Mouse (Mus musculus): ENCODE results near the gene Svopl.

Svopl gene

DNA sequence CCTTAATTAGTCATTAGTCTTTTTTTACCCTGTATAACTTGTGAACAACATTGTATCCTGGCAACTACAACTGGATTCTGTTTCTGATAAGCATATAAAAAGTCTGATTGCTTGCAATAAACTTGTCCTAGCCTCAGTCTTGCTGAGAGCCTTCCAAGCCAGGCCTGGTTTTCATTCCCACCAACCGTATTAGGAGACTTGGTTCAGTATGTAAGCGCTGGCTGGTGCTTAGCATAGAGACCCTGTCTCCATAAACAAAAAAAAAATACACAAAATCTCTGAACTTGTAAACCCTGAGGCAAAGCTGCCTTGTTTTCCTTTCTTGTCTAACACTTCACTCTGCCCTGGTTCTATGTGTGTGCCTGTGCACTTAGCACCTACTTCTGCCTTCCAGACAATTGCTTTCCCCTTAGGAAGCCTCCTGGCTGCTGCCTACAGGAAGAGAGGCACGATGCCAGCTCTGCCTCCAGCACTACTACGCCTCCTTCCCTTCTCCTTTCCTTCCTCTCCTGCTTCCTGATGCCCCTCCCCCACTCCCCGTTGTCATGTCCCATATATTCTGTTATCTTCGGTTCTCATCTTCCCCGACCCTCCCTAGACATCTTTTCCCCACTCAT, 14.8 kb downstream of the Svopl start:
- no peak for DNase-seq (ENCODE audit: low spot score in 2 of 2)

DNA sequence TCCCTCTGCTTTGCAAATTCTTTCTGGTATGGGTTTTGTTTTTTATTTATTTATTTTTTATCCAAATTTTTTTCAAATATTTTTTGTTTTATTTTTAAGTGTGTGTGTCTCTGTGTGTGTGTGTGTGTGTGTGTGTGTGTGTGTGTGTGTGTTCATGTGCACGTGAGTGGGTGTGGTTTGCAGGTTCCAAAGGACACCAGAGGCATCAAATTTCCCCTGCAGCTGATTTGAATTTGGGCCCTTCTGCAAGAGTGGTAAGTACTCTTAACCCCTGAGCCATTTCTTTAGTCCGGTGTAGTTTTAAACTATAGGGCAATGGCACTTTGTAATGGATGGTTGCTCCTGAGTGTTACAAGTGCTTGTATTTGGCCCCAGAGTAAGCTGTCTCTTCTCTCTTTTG, 18.6 kb downstream of the Svopl start:
- DNase-seq (ENCODE audit: low spot score in 2 of 2): no peak

DNA sequence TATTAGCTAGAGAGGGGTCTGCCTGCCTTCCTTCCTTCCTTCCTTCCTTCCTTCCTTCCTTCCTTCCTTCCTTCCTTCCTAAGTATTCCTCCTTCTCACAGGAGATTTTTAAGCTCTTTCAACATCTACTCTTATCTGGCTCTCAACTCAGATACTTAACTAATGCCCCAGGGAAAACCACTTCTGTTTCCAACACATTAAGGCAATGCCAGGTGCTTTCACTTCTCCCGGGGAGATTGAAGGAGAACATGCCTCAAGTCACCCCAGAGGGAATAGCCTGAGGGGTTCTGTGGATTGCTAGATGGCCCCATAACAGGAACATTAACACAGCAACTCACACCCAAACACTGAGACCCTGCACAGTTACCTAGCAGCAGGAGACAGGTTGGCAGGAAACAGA, 19.0 kb downstream of the Svopl start:
- no peak for DNase-seq (ENCODE audit: low spot score in 2 of 2)

DNA sequence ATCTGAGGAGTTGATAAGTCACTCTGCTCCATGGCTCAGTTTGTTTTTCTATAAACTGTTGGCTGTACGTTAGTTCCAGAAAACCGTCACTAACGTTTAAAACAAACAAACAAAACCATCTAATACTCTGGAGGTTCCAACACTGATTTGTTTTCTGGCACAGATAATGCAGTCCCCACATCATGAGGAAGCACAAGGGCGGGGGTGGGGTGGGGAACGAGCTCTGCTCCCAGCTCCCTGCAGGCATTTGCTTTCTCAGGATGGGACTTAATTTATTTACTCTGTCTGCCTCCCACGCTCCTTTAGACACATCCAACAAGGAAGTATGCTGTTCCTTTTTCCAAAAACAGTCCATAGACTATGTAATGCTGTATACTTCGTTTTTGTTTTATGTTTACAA, 23.5 kb downstream of the Svopl start:
- no peak for DNase-seq (ENCODE audit: low spot score in 2 of 2)

DNA sequence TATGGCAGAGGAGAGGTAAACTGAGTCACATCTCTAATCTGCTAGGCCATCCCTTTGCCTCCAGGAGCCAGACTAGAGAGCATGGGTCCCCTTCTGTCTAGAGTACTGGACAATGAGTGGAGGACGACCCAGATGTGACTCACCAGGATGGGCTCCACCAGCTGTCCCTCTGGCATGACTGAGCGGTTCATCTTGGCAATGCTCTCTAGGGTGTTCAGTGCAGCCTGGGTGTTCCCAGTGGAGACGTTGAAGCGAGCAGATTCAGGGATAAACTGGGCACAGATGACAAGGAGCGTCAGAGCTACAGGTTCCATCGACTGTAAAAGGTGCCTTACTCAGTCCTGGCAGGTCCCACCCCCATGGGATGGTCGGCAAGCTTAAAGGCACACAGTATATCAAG, 25.4 kb downstream of the Svopl start:
- DNase-seq (ENCODE audit: low spot score in 2 of 2): no peak

DNA sequence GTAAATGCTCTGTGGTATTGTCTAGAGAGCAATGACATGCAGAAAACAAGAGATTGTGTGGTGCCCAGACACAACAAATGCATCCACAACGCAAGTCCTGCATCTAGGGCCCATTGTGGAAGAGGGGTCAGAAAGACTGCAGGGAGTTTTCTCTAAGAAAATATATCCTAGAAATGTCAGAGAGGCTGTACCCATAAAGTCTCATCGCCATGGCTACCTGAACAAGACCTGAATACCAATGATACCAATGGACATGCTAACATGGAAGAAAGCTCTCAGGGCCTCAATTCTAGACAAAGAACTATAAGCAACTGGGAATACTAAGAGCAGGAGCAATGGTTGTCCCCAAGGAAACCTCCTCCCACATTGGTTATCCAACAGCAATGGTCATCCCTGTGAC, 34.0 kb downstream of the Svopl start:
- no peak for DNase-seq (ENCODE audit: low spot score in 2 of 2)

DNA sequence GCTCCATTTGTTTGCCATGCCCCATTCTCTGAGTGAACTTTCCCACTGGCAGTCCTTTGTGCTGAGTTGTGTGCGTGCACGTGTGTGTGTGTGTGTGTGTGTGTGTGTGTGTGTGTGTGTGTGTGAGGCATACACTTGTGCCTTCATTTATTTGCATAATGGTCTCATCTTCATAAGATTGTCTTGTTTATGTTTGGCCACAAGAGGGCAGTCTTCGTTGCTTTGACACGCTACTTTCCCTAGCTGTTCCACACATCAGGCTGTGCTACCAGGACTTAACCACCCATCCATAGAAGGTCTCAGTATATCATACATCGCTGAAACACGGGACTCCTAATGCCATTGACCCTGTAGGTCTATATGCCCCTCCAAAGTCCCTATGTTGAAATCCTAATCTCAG, 39.3 kb downstream of the Svopl start:
- DNase-seq (ENCODE audit: low spot score in 2 of 2): peak in 1 of 2 experiments; percentile 43

DNA sequence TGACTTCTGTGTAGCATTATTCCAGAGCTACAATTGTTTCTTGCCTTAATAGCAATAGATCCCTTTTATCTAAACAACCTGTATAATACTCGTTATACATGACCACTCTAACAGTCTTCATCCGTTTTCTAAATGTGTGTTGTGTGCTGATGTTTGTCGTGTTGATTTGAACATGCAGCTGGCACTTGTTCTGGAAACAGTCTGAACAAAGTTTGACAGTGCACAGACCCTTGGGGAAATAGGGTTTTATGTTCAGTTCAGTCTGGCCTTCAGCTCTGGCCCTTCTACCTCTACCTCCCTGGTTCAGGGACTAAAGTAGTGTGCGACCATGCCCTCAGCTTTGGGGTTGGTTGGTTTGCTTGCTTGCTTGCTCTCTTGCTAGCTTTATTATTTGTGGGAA, 79.4 kb downstream of the Svopl start:
- no peak for DNase-seq (ENCODE audit: low spot score in 2 of 2)

DNA sequence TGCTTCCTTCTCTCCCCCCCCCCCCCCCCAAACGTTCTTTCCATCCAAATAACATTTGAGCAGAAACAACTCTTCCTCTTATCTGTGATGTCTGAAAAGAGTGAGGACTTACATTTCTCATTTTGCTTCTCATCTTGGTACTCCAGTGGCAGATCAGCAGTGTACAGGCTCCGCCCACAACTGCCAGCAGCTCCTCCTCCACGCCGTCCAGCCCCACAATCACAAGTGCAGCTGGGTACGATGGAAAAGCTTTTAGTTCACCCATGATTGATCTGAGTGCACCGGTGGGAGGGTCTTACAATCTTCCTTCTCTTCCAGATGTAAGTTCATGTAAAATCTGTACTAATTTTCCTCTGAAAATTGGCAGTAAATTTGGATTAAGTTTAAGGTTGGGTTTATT, 95.5 kb downstream of the Svopl start:
- no peak for DNase-seq (ENCODE audit: low spot score in 2 of 2)

DNA sequence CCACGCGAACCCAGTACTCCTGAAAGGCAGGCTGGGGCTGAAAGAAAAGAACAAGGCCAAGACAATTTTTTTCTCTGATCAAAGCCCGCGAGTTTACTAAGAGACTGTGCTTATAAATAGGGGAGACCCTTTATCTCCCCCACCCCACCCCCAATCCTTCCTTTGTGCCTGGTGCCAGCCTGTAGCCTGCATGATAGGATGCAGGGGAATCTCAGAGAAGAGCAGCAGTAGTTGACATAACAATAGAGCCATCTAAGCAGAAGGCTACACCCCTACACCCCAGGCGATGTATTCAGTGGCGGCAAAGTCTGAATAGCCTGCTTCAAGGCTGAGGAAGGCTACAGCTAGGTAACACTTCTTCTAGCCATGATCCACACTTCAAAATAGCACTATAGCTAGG, 110.3 kb downstream of the Svopl start:
- DNase-seq (ENCODE audit: low spot score in 2 of 2): no peak

Data from spleen, postnatal 10 days (tissue).